In the genomic region with DNA sequence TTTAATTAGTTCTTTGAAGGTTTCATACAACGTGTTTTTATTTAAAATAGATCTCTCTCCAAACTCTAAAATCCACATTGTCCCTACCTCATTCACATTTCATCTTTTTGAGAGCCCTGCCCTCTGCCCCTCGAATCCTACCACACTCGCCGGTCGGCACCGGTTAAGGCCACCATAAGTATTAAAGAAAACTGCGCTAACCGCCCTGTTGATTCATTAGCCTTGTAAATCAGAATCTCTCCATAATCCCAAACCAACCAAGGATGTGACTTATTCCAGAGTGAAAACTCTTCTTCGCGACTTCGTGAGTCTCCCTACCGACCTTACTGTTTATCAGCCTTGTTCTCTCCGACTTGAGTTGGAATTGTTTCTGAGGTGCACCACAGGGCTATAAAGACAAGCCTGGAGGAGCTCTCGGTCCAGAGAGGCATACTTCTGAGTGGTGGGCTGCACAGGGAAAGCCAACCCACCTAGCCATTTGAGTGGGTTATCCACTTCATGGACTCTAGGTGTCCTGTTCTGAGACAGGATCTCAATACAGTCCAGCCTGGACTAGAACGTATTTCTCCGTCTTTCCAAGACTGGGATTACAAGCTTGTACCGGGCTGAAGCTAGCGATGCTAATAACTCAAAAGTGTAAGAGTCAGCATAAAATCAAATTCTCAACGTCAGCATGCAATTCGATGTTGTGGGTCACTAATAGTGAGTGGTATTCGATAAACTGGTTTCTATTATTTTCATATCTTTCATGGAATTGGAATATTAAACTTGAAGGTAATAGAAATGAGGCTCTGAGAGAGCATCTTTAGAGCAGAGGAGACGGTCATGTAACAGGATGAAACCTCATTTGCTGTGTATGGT, we compare ENCODE assay signal across 8 mouse cellular contexts. TPM values are rescaled to one million over a fixed set of nuclear protein-coding genes. Genes with fewer than 3 reads are reported as not detected.
DNase-seq lines count a peak whose midpoint lies in the region; ATAC-seq and TF ChIP-seq lines count a peak whose summit lies in the region.

No protein-coding gene starts in this region.

- peak overlapping the region; percentile 61 for H3K9ac ChIP-seq in lung, embryonic 14.5 days
- H3K9ac ChIP-seq in liver, embryonic 11.5 days (ENCODE audit: low read depth, low read length): peak overlapping the region; percentile 58

- WGBS in lung, embryonic 14.5 days: 29% methylated on average over 22 of the region's 22 CpGs
- WGBS in liver, embryonic 11.5 days: 31% methylated on average over 22 of the region's 22 CpGs
- WGBS in small intestine, adult 2 months: 32% methylated on average over 22 of the region's 22 CpGs

- H3K27ac ChIP-seq in lung, embryonic 14.5 days (ENCODE audit: low read depth): peak overlapping the region; percentile 50
- no peak overlapping the region for H3K27ac ChIP-seq in cortical plate, adult 2 months (ENCODE audit: insufficient read depth, low read length)
- H3K27ac ChIP-seq in liver, embryonic 11.5 days (ENCODE audit: low read depth, low read length): no peak overlapping the region
- H3K27ac ChIP-seq in small intestine, adult 2 months (ENCODE audit: insufficient read depth, low read depth, low read length): 0 out of 2 replicates have a peak overlapping the region, but pooled peaks have one; percentile 2

- H3K36me3 ChIP-seq in lung, embryonic 14.5 days (ENCODE audit: insufficient read depth): peaks cover 36% of the 10 kb centered on the region
- H3K36me3 ChIP-seq in liver, embryonic 11.5 days (ENCODE audit: control insufficient read depth, insufficient read depth, low read length): peaks cover 15% of the 10 kb centered on the region
- peaks cover 10% of the 10 kb centered on the region for H3K36me3 ChIP-seq in small intestine, adult 2 months (ENCODE audit: control insufficient read depth, insufficient read depth, low read length)

- H3K4me1 ChIP-seq in lung, embryonic 14.5 days (ENCODE audit: insufficient read depth): peaks cover 3% of the 10 kb centered on the region
- peaks cover 5% of the 10 kb centered on the region for H3K4me1 ChIP-seq in cortical plate, adult 2 months (ENCODE audit: control insufficient read depth, insufficient read depth, low read length)
- peaks cover 16% of the 10 kb centered on the region for H3K4me1 ChIP-seq in liver, embryonic 11.5 days (replicated peaks; ENCODE audit: control insufficient read depth, insufficient read depth, low read length)
- H3K4me1 ChIP-seq in small intestine, adult 2 months (ENCODE audit: control insufficient read depth, insufficient read depth, insufficient read length, low read length): peaks cover 12% of the 10 kb centered on the region; the same call in 1 of the 2 replicates

- TF ChIP-seq CTCF in lung, embryonic 14.5 days (IDR thresholded peaks at IDR 0.05; ENCODE audit: low read depth): no peak
- no peak for TF ChIP-seq CTCF in cortical plate, adult 2 months (IDR thresholded peaks at IDR 0.05; ENCODE audit: extremely low read depth, insufficient read depth, low read length)
- no peak for TF ChIP-seq CTCF in small intestine, adult 2 months (IDR thresholded peaks at IDR 0.05; ENCODE audit: extremely low read depth, insufficient read length, insufficient replicate concordance, low read depth, low read length)

- peak overlapping the region; percentile 97 for H3K4me2 ChIP-seq in lung, embryonic 14.5 days
- peak overlapping the region; percentile 85 for H3K4me2 ChIP-seq in liver, embryonic 11.5 days

- peak; percentile 18; the same call in 1 of the 2 replicates for ATAC-seq in lung, embryonic 14.5 days (ENCODE audit: insufficient read depth)
- ATAC-seq in liver, embryonic 11.5 days (replicated peaks; ENCODE audit: low FRiP score): peak; percentile 37

- DNase-seq in lung, embryonic 14.5 days: peak; percentile 9
- no peak for DNase-seq in lung, postnatal 4 days
- peak; percentile 13 for DNase-seq in forelimb bud, embryonic 11.5 days (ENCODE audit: low read depth, low spot score)
- DNase-seq in liver, embryonic 11.5 days (ENCODE audit: low spot score): no peak
- DNase-seq in cerebellum, adult 9-10 months: no peak
- DNase-seq in embryo, embryonic 9.5 days (ENCODE audit: extremely low spot score): no peak

- peak overlapping the region; percentile 92 for H3K4me3 ChIP-seq in lung, embryonic 14.5 days (ENCODE audit: low read depth, low read length)
- peak overlapping the region; percentile 88 for H3K4me3 ChIP-seq in cortical plate, adult 2 months (ENCODE audit: insufficient read depth, low read length)
- H3K4me3 ChIP-seq in liver, embryonic 11.5 days (ENCODE audit: low read depth, low read length): peak overlapping the region; percentile 91
- H3K4me3 ChIP-seq in small intestine, adult 2 months (ENCODE audit: low read depth, low read length): peak overlapping the region; percentile 77

- no peak for TF ChIP-seq POLR2A in cortical plate, adult 2 months (IDR thresholded peaks at IDR 0.05; ENCODE audit: extremely low read depth, insufficient read depth, low read length)
- no peak for TF ChIP-seq POLR2A in small intestine, adult 2 months (IDR thresholded peaks at IDR 0.05; ENCODE audit: low read depth, low read length)

- no peaks in the 10 kb centered on the region for H3K27me3 ChIP-seq in lung, embryonic 14.5 days (ENCODE audit: insufficient read depth, low read length)
- no peaks in the 10 kb centered on the region for H3K27me3 ChIP-seq in liver, embryonic 11.5 days (replicated peaks; ENCODE audit: control insufficient read depth, insufficient read depth, low read length)
- no peaks in the 10 kb centered on the region for H3K27me3 ChIP-seq in small intestine, adult 2 months (ENCODE audit: control insufficient read depth, insufficient read depth, low read length)

- no peaks in the 10 kb centered on the region for H3K9me3 ChIP-seq in lung, embryonic 14.5 days (ENCODE audit: low read depth, low read length)
- no peaks in the 10 kb centered on the region for H3K9me3 ChIP-seq in liver, embryonic 11.5 days (ENCODE audit: control insufficient read depth, low read length)

RNA-seq across cellular contexts. Expression of gene Chuk, which starts 0.6 kb away (rescaled TPM):
- 42.0 and 44.7 TPM in 2 replicates for polyA plus RNA-seq in lung, embryonic 14.5 days (2014; fragmentation: Nextera tagmentation; extraction: Ambion mirVana)
- polyA plus RNA-seq in cortical plate, adult 2 months (2012; rRNA removed): 102 and 109 TPM in 2 replicates
- polyA plus RNA-seq in liver, embryonic 11.5 days (2014; fragmentation: Nextera tagmentation; extraction: Ambion mirVana): 42.2 and 44.4 TPM in 2 replicates
- 5.1 and 12.4 TPM in 2 replicates for polyA plus RNA-seq in small intestine, adult 2 months (2012; rRNA removed)

RNA-seq across cellular contexts. Expression of gene Cwf19l1, which starts 27.8 kb away (rescaled TPM):
- polyA plus RNA-seq in lung, embryonic 14.5 days (2014; fragmentation: Nextera tagmentation; extraction: Ambion mirVana): 32.8 and 36.3 TPM in 2 replicates
- polyA plus RNA-seq in cortical plate, adult 2 months (2012; rRNA removed): 23.7 and 25.2 TPM in 2 replicates
- polyA plus RNA-seq in liver, embryonic 11.5 days (2014; fragmentation: Nextera tagmentation; extraction: Ambion mirVana): 39.7 and 42.3 TPM in 2 replicates
- 0.77 and 1.7 TPM in 2 replicates for polyA plus RNA-seq in small intestine, adult 2 months (2012; rRNA removed)

RNA-seq across cellular contexts. Expression of gene Erlin1, which starts 38.3 kb away (rescaled TPM):
- 30.8 and 34.8 TPM in 2 replicates for polyA plus RNA-seq in lung, embryonic 14.5 days (2014; fragmentation: Nextera tagmentation; extraction: Ambion mirVana)
- 17.2 and 18.4 TPM in 2 replicates for polyA plus RNA-seq in cortical plate, adult 2 months (2012; rRNA removed)
- polyA plus RNA-seq in liver, embryonic 11.5 days (2014; fragmentation: Nextera tagmentation; extraction: Ambion mirVana): 22.4 and 24.2 TPM in 2 replicates
- polyA plus RNA-seq in small intestine, adult 2 months (2012; rRNA removed): 4.1 and 10.9 TPM in 2 replicates

RNA-seq across cellular contexts. Expression of gene Bloc1s2, which starts 38.4 kb away (rescaled TPM):
- polyA plus RNA-seq in lung, embryonic 14.5 days (2014; fragmentation: Nextera tagmentation; extraction: Ambion mirVana): 86.5 and 89.7 TPM in 2 replicates
- polyA plus RNA-seq in cortical plate, adult 2 months (2012; rRNA removed): 89.3 and 91.0 TPM in 2 replicates
- 83.3 and 93.0 TPM in 2 replicates for polyA plus RNA-seq in liver, embryonic 11.5 days (2014; fragmentation: Nextera tagmentation; extraction: Ambion mirVana)
- polyA plus RNA-seq in small intestine, adult 2 months (2012; rRNA removed): 5.1 and 13.0 TPM in 2 replicates

Comparison
In these comparisons a context has a peak if more than half of its experiments do, and no peak if none do; other contexts are left out.
1. DNase-seq: peak in lung, embryonic 14.5 days (single experiment) and forelimb bud, embryonic 11.5 days (single experiment); none in lung, postnatal 4 days (0 of 2), liver, embryonic 11.5 days (single experiment), cerebellum, adult 9-10 months (single experiment) and embryo, embryonic 9.5 days (single experiment).
2. H3K27ac ChIP-seq: peak in lung, embryonic 14.5 days (single experiment) and small intestine, adult 2 months (single experiment); none in cortical plate, adult 2 months (single experiment) and liver, embryonic 11.5 days (single experiment).
3. Peak in every context shown above with its lines, with median percentiles within 50 percentile points of each other: H3K4me3 ChIP-seq.